Mouse (Mus musculus) lung, postnatal 14 days (tissue): ENCODE measurements at regions not wholly inside any gene's neighbourhood (a gene's known extent, or its start where the extent isn't known, plus 50 kb on each side); places are given as distances from the start of the nearest gene placed in this dataset.
"Not testable (repeated sequence)": the region's sequence is repeated elsewhere in the genome, so short reads cannot be mapped to it uniquely, and the experiment has no call there.

Experiments
- DNase-seq: peaks from one replicate; pipeline ENCODE4 v3.0.0; 2021

- no peak for DNase-seq
Measured at GRCm38 (mm10) chr15:41920270-41920669, 1786.1 kb downstream of the 9330182O14Rik start.

DNA sequence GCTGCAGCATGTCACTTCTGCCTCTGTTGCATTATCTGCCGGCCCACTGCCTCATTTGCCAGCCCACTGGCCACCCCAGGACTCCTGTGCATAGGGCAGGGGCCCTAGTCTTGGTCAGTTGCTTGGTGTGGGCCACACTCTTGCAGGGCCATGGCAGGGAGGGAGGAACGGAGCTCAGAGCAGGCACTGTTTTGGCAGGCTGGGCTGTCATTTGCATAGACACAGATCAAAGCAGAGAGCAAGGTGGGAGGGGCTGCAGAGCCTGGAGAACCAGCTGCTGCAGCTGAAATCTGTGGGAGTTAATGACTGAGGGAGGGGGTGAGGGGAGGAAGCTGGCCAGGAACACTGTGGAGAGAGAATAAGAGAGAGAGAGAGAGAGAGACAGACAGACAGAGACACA, 1802.5 kb downstream of the 9330182O14Rik start:
- no peak for DNase-seq

DNA sequence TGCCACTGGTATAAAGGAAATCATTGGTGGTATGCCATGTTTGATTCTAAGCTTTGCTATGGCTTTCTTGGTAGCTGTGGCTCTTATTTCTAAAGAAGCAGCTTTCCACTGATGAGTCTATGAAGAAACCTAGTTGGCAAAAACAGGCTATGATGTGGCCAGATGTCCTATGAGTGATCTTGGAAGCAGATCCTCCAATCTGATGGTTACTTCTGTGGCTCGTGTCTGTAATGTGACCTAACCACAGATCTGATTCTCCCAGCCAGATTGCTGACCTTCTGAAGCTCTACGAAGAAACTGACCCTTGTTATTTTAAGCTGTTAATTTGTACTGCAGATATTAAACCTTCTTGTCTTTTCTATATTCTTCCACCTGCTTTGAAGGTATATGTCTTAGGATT, 1811.1 kb downstream of the 9330182O14Rik start:
- no peak for DNase-seq

GRCm38 (mm10) chr15:41947888-41948287, 1813.7 kb downstream of the 9330182O14Rik start:
- DNase-seq: no peak

GRCm38 (mm10) chr15:41948347-41949093, 1814.4 kb downstream of the 9330182O14Rik start:
- no peak for DNase-seq

DNA sequence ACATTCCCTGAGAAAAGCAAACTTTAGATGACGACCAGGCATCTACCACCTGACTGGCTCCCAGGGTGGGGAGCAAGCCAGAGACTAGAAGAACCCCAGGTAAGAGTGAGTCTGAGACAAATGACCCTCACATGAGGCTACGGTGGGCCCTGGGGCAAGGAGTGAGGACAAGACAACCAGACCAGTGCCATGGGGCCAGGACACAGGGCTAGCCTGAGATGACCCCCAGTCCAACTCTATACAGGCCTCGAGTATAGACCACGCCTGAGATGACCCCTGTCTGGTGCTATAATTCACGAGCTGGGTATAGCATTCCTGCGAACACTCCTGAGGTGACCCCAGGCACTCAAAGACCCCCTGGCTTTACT, 1814.9 kb downstream of the 9330182O14Rik start:
- no peak for DNase-seq

- DNase-seq: no peak
Measured at GRCm38 (mm10) chr15:41951276-41951675, 1817.1 kb downstream of the 9330182O14Rik start.

DNA sequence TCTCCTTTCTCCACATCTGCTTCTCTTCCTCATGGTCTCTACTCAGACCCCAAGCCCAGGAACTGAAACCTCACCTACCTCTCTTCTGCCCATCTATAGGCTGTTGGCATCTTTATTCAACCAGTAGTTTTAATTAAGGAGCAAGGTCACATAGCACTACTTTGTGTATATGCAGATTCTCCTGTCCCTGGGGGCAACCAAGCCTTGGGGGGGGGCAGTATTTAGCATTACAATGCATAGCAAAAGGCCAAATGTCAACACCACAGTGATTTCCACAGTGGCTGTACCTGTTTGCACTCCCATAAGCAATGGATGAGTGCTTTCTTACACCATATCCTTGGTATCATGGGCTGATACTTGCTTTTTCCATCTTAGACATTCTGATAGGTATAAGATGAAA, 1826.4 kb downstream of the 9330182O14Rik start:
- DNase-seq: no peak

DNA sequence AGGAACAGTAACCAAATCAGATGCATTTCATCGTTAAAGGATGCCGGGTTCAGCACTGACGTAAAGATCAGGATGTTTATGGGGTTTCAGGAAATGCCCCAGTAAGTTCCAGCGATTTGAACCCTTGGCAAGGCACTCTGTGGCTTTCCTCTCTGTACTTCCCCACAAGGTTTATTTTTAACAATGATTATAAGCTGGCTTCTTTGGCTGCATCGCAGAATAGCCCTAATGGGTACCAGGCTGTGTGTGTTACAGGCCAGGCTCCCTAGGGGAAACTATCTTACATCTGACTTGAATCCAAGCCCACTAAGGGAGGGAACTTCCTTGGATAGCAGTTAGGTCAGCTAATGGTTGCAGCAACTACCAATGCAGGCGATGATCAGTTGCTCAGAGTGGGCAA, 1836.7 kb downstream of the 9330182O14Rik start:
- DNase-seq: no peak

GRCm38 (mm10) chr15:41973263-41973662, 1839.1 kb downstream of the 9330182O14Rik start:
- DNase-seq: peak; percentile 92

- no peak for DNase-seq
Measured at GRCm38 (mm10) chr15:41977196-41977595, 1843.0 kb downstream of the 9330182O14Rik start.

DNA sequence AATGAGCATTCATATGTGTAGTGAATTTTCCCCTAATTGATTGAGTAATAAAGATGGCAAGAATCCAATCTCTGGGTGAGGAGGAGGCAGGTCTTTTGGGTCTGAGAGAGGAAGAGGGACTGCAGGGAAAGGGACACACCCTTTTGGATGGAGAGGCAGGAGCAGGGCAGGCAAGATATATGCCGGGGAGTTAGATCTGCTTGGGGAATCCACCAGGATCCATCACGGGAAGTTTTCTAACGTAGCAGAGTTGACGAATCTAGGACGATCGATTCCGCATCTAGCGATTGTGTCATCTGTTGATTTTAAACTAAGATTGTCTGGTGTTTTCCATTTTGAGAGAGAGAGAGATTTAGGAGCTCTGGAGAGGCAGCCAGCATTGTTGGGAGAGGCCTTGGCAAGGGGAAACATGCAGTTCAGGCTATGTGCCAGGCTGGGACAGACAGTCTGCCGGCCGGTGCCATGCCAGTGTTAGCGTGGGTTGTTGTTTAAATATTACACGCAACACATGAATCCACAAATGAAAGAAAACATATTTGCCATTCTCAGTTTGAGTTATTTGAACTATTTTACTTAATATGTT, 1843.6 kb downstream of the 9330182O14Rik start:
- DNase-seq: peak; percentile 3

DNA sequence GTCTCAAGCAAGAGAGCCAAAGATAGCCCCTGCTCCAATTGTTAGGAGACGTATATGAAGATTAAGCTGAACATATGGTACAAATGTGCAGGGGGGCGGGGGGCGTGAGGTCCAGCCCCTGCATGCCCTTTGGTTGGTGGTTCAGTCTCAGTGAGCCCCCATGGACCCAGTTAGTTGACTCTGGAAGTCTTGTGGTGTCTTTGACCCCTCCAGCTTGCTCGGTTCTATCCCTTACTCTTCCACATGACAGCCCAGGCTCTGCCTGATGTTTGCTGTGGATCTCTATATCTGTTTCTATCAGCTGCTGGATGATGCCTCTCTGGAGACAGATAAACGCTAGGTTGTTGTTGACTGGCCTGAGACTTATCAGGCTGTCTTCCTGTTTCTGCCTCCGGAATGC, 1849.1 kb downstream of the 9330182O14Rik start:
- no peak for DNase-seq

GRCm38 (mm10) chr15:41984267-41984666, 1850.1 kb downstream of the 9330182O14Rik start:
- no peak for DNase-seq

- no peak for DNase-seq
Measured at GRCm38 (mm10) chr15:41986264-41986663, 1852.1 kb downstream of the 9330182O14Rik start.

- no peak for DNase-seq
Measured at GRCm38 (mm10) chr15:41989065-41989464, 1854.9 kb downstream of the 9330182O14Rik start.

DNA sequence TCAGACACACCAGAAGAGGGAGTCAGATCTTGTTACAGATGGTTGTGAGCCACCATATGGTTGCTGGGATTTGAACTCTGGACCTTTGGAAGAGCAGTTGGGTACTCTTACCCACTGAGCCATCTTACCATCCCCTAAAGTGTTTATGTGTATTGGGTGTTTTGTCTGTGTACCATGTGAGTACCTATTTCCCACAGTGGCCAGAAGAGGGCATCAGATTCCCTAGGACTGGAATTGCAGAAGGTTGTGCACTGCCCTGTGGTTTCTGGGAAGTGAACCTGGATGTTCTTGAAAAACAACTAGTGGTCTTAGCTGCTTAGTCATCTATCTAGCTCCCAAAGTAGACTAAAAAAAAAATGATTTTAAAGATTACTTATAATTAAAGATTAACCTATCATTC, 1857.7 kb downstream of the 9330182O14Rik start:
- DNase-seq: no peak

GRCm38 (mm10) chr15:42032286-42032685, 1898.1 kb downstream of the 9330182O14Rik start:
- not testable (repeated sequence) for DNase-seq

GRCm38 (mm10) chr15:42047088-42047976, 1913.2 kb downstream of the 9330182O14Rik start:
- DNase-seq: no peak

DNA sequence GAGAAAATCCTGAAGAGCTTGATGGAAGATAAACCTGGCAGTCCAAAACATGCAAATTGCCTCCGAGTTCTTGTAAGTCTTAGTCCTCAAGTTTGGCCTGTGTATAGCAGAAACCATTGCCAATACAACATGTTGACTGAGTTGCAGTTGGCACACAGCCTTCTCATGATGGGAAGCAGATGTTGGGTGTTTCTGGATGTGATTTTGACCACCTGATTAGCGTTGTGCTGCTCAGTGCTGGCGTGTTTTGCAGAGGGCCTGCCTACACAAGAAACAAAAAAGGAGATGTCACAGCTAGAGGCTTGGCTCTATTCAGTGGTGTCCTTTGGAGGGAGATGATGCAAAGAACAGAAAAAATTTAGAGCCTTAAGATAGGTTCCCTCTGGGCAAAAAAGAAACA, 1922.6 kb downstream of the 9330182O14Rik start:
- peak; percentile 16 for DNase-seq

DNA sequence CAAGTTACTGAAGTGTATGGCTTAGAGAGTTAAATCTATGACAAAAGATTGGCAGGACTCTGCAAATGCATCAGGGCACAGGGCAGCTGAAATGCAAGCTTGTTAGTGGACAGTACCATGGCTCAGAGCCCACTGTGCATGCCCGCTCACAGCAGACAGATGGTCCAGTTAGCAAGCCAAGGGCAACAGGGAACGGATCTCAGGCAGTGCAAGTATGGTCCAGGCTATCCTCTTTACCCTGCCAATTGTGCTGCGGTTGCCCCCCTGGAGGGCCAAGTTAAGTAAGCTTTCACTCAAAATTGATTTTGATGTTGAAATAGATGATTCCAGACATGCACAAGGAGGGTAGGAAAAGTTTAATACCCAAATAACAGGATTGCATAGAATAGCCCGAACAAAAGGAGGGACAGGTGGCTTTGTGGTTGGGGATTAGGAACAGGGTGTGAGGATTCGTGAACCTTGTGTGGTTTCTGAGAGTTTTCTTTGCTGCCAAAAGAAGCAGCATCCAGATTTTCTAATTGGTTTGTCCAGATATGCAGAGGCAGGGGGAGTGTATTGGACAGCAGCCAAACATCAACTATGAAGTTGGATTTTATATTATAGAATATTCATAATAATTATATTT, 1934.2 kb downstream of the 9330182O14Rik start:
- no peak for DNase-seq

GRCm38 (mm10) chr15:42069072-42069471, 1934.9 kb downstream of the 9330182O14Rik start:
- DNase-seq: no peak

- DNase-seq: no peak
Measured at GRCm38 (mm10) chr15:42073486-42073885, 1939.3 kb downstream of the 9330182O14Rik start.
